Comparison of ENCODE assay signal across 9 mouse cellular contexts in the genomic region with DNA sequence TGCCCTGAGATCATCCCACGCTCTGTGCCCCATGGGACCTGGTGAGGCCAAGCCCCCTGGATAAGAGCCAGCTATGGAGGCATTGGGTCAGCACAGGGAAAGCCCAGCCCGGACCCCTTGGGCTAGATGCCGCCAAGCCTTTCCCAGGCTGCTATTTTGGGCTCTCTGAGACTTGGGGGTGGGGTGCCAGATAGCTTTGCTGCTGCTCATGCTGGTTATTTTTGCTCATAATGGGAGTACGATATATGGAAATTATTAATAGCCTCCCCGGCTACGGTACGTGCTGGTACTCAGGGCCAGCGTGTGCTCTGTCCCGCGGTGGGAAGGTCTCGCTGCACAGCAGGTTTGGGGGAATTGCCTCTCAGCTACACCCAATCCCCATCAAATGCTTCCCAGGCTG. TPM values are rescaled to one million over a fixed set of nuclear protein-coding genes. Genes with fewer than 3 reads are reported as not detected.
DNase-seq lines count a peak whose midpoint lies in the region; ATAC-seq and TF ChIP-seq lines count a peak whose summit lies in the region.
"Had no signal": no experiment of that assay in that cellular context is flagged by ENCODE, and none has a peak within 500 bp of the region (broad histone marks: within the 10 kb centered on the region; RNA-seq: fewer than 3 reads in every experiment).

No protein-coding gene starts in this region.

- no peak for TF ChIP-seq EP300 in heart, adult 2 months (IDR thresholded peaks at IDR 0.05; ENCODE audit: insufficient read depth, low read depth, low read length)

- no peaks in the 10 kb centered on the region for H3K27me3 ChIP-seq in lung, embryonic 15.5 days
- no peaks in the 10 kb centered on the region for H3K27me3 ChIP-seq in forebrain, embryonic 13.5 days
- no peaks in the 10 kb centered on the region for H3K27me3 ChIP-seq in heart, adult 2 months (ENCODE audit: control insufficient read depth, insufficient read depth, low read length)
- H3K27me3 ChIP-seq in hindbrain, embryonic 15.5 days, result no peaks in the 10 kb centered on the region
- H3K27me3 ChIP-seq in liver, embryonic 11.5 days (replicated peaks; ENCODE audit: control insufficient read depth, insufficient read depth, low read length), result no peaks in the 10 kb centered on the region
- H3K27me3 ChIP-seq: embryonic facial prominence, embryonic 13.5 days had no signal

- 61% methylated on average over 11 of the region's 11 CpGs for WGBS in lung, embryonic 15.5 days
- WGBS in forebrain, embryonic 13.5 days, result 74% methylated on average over 11 of the region's 11 CpGs
- WGBS in heart, adult 2 months, result 27% methylated on average over 11 of the region's 11 CpGs
- WGBS in hindbrain, embryonic 15.5 days, result 50% methylated on average over 11 of the region's 11 CpGs
- WGBS in liver, embryonic 11.5 days, result 77% methylated on average over 11 of the region's 11 CpGs

- no peaks in the 10 kb centered on the region for H3K79me2 ChIP-seq in heart, adult 2 months (replicated peaks; ENCODE audit: control insufficient read depth, insufficient read depth, low read length)

- H3K4me2 ChIP-seq in lung, embryonic 15.5 days, result no peak overlapping the region
- no peak overlapping the region for H3K4me2 ChIP-seq in forebrain, embryonic 13.5 days
- H3K4me2 ChIP-seq in hindbrain, embryonic 15.5 days, result no peak overlapping the region
- H3K4me2 ChIP-seq in liver, embryonic 11.5 days, result no peak overlapping the region
- H3K4me2 ChIP-seq: embryonic facial prominence, embryonic 13.5 days had no signal

- H3K4me3 ChIP-seq in lung, embryonic 15.5 days, result no peak overlapping the region
- H3K4me3 ChIP-seq in forebrain, embryonic 13.5 days, result no peak overlapping the region
- no peak overlapping the region for H3K4me3 ChIP-seq in heart, adult 2 months
- no peak overlapping the region for H3K4me3 ChIP-seq in hindbrain, embryonic 15.5 days
- no peak overlapping the region for H3K4me3 ChIP-seq in liver, embryonic 11.5 days (ENCODE audit: low read depth, low read length)
- H3K4me3 ChIP-seq: embryonic facial prominence, embryonic 13.5 days had no signal

- TF ChIP-seq POLR2A in heart, adult 2 months (IDR thresholded peaks at IDR 0.05; ENCODE audit: insufficient read depth, low read depth, low read length), result no peak

- ATAC-seq in lung, embryonic 15.5 days (ENCODE audit: borderline replicate concordance, extremely low read depth, low FRiP score, low TSS enrichment), result no peak; the same call in 1 of the 2 replicates
- no peak for ATAC-seq in forebrain, embryonic 13.5 days
- no peak for ATAC-seq in hindbrain, embryonic 15.5 days (ENCODE audit: low FRiP score, low read depth)
- no peak for ATAC-seq in liver, embryonic 11.5 days (replicated peaks; ENCODE audit: low FRiP score)

- H3K9ac ChIP-seq in lung, embryonic 15.5 days, result no peak overlapping the region
- no peak overlapping the region for H3K9ac ChIP-seq in forebrain, embryonic 13.5 days
- H3K9ac ChIP-seq in heart, adult 2 months (ENCODE audit: low read depth, low read length), result peak overlapping the region; percentile 24; the same call in 1 of the 2 replicates
- no peak overlapping the region for H3K9ac ChIP-seq in hindbrain, embryonic 15.5 days
- no peak overlapping the region for H3K9ac ChIP-seq in liver, embryonic 11.5 days (ENCODE audit: low read depth, low read length)
- H3K9ac ChIP-seq: embryonic facial prominence, embryonic 13.5 days had no signal

- no peak for DNase-seq in lung, postnatal 14 days
- peak; percentile 53 to 64 for DNase-seq in heart, adult 2 months
- no peak for DNase-seq in liver, embryonic 11.5 days (ENCODE audit: low spot score)
- no peak for DNase-seq in adrenal gland, postnatal 4 days (ENCODE audit: low spot score in 2 of 2)

- no peak for TF ChIP-seq CTCF in heart, adult 2 months (IDR thresholded peaks at IDR 0.05)

- peak overlapping the region; percentile 42 for H3K27ac ChIP-seq in lung, embryonic 15.5 days
- peak overlapping the region; percentile 92 for H3K27ac ChIP-seq in forebrain, embryonic 13.5 days
- peak overlapping the region; percentile 42 for H3K27ac ChIP-seq in heart, adult 2 months
- peak overlapping the region; percentile 77; the same call in 1 of the 2 replicates for H3K27ac ChIP-seq in hindbrain, embryonic 15.5 days (replicated peaks)
- H3K27ac ChIP-seq in liver, embryonic 11.5 days (ENCODE audit: low read depth, low read length), result no peak overlapping the region
- H3K27ac ChIP-seq: embryonic facial prominence, embryonic 13.5 days had no signal

- H3K36me3 ChIP-seq in lung, embryonic 15.5 days, result no peaks in the 10 kb centered on the region
- H3K36me3 ChIP-seq in forebrain, embryonic 13.5 days (ENCODE audit: poor library complexity, severe bottlenecking), result no peaks in the 10 kb centered on the region
- H3K36me3 ChIP-seq in heart, adult 2 months (ENCODE audit: control insufficient read depth, insufficient read depth, low read length), result no peaks in the 10 kb centered on the region
- no peaks in the 10 kb centered on the region for H3K36me3 ChIP-seq in hindbrain, embryonic 15.5 days
- no peaks in the 10 kb centered on the region for H3K36me3 ChIP-seq in liver, embryonic 11.5 days (ENCODE audit: control insufficient read depth, insufficient read depth, low read length)
- H3K36me3 ChIP-seq: embryonic facial prominence, embryonic 13.5 days had no signal

- peaks cover 20% of the 10 kb centered on the region for H3K4me1 ChIP-seq in lung, embryonic 15.5 days
- H3K4me1 ChIP-seq in forebrain, embryonic 13.5 days, result peaks cover 47% of the 10 kb centered on the region
- peaks cover 4% of the 10 kb centered on the region for H3K4me1 ChIP-seq in heart, adult 2 months (ENCODE audit: control insufficient read depth, insufficient read depth, low read length)
- H3K4me1 ChIP-seq in hindbrain, embryonic 15.5 days (replicated peaks), result peaks cover 36% of the 10 kb centered on the region
- H3K4me1 ChIP-seq in liver, embryonic 11.5 days (replicated peaks; ENCODE audit: control insufficient read depth, insufficient read depth, low read length), result peaks cover 32% of the 10 kb centered on the region

- intact Hi-C loops in heart, adult 2 months (cut with DNase I), result loop anchor here (10.0 kb wide), 1 partner anchor 127 kb away; the partner anchor contains the start of gene Tmem203

- H3K9me3 ChIP-seq in lung, embryonic 15.5 days, result no peaks in the 10 kb centered on the region
- H3K9me3 ChIP-seq in forebrain, embryonic 13.5 days (replicated peaks), result no peaks in the 10 kb centered on the region
- H3K9me3 ChIP-seq in hindbrain, embryonic 15.5 days, result no peaks in the 10 kb centered on the region
- no peaks in the 10 kb centered on the region for H3K9me3 ChIP-seq in liver, embryonic 11.5 days (ENCODE audit: control insufficient read depth, low read length)
- H3K9me3 ChIP-seq: embryonic facial prominence, embryonic 13.5 days had no signal

RNA-seq across cellular contexts. Expression of gene Noxa1, which starts 33.1 kb away (rescaled TPM):
- 1.0 and 1.1 TPM in 2 replicates for polyA plus RNA-seq in lung, embryonic 15.5 days (2015; fragmentation: Nextera tagmentation; extraction: Ambion mirVana)
- not detected in 2 replicates for polyA plus RNA-seq in forebrain, embryonic 13.5 days (2015; fragmentation: Nextera tagmentation; extraction: Ambion mirVana)
- total RNA-seq in heart, adult 2 months (2021), result not detected
- not detected in 2 replicates for polyA plus RNA-seq in heart, adult 2 months (2012; rRNA removed)
- not detected in 2 replicates for polyA plus RNA-seq in hindbrain, embryonic 15.5 days (2015; fragmentation: Nextera tagmentation; extraction: Ambion mirVana)
- 0.69 and 1.0 TPM in 2 replicates for polyA plus RNA-seq in liver, embryonic 11.5 days (2014; fragmentation: Nextera tagmentation; extraction: Ambion mirVana)
- under 1 TPM in 1 of 2 experiments, not detected in 1; 0.59 TPM for total RNA-seq in adrenal gland, postnatal 4 days (2021)
- total RNA-seq: left cerebral cortex, adult 18-20 months had no signal
- polyA plus RNA-seq: embryonic facial prominence, embryonic 13.5 days had no signal

RNA-seq across cellular contexts. Expression of gene Entpd8, which starts 48.0 kb away (rescaled TPM):
- polyA plus RNA-seq in lung, embryonic 15.5 days (2015; fragmentation: Nextera tagmentation; extraction: Ambion mirVana), result 0.31 and 0.52 TPM in 2 replicates
- polyA plus RNA-seq in forebrain, embryonic 13.5 days (2015; fragmentation: Nextera tagmentation; extraction: Ambion mirVana), result not detected in 2 replicates
- total RNA-seq in heart, adult 2 months (2021), result not detected
- not detected in 2 replicates for polyA plus RNA-seq in heart, adult 2 months (2012; rRNA removed)
- polyA plus RNA-seq in hindbrain, embryonic 15.5 days (2015; fragmentation: Nextera tagmentation; extraction: Ambion mirVana), result 0.12 TPM in 1 of 2 replicates, not detected in the other
- polyA plus RNA-seq in liver, embryonic 11.5 days (2014; fragmentation: Nextera tagmentation; extraction: Ambion mirVana), result 0.90 and 1.7 TPM in 2 replicates
- 1 to 10 TPM; 2.0 to 5.4 TPM for total RNA-seq in adrenal gland, postnatal 4 days (2021)
- total RNA-seq: left cerebral cortex, adult 18-20 months had no signal
- polyA plus RNA-seq: embryonic facial prominence, embryonic 13.5 days had no signal

RNA-seq across cellular contexts. Expression of gene Nrarp, which starts 52.5 kb away (rescaled TPM):
- polyA plus RNA-seq in lung, embryonic 15.5 days (2015; fragmentation: Nextera tagmentation; extraction: Ambion mirVana), result 15.7 and 16.0 TPM in 2 replicates
- 29.2 and 30.8 TPM in 2 replicates for polyA plus RNA-seq in forebrain, embryonic 13.5 days (2015; fragmentation: Nextera tagmentation; extraction: Ambion mirVana)
- 1 to 10 TPM; 6.2 to 7.4 TPM for total RNA-seq in heart, adult 2 months (2021)
- 10.2 and 11.2 TPM in 2 replicates for polyA plus RNA-seq in heart, adult 2 months (2012; rRNA removed)
- polyA plus RNA-seq in hindbrain, embryonic 15.5 days (2015; fragmentation: Nextera tagmentation; extraction: Ambion mirVana), result 18.9 and 20.2 TPM in 2 replicates
- 6.5 and 7.6 TPM in 2 replicates for polyA plus RNA-seq in liver, embryonic 11.5 days (2014; fragmentation: Nextera tagmentation; extraction: Ambion mirVana)
- total RNA-seq in adrenal gland, postnatal 4 days (2021), result 10 to 100 TPM; 10.2 to 18.4 TPM

Comparison
In these comparisons a context has a peak if more than half of its experiments do, and no peak if none do; other contexts are left out.
1. DNase-seq: peak in heart, adult 2 months (2 of 2); none in lung, postnatal 14 days (single experiment), liver, embryonic 11.5 days (single experiment) and adrenal gland, postnatal 4 days (0 of 2).